Mouse (Mus musculus) heart, embryonic 14.5 days (tissue): ENCODE data around the gene Naa35. TPM values are rescaled to one million over a fixed set of nuclear protein-coding genes. Genes with fewer than 3 reads are reported as not detected.

ENCODE experiments used
- ATAC-seq: fragments of 200-750 bp; cut with Nextera tagmentation; 2 replicates; pipeline ENCODE4 v1.8.0; 2017; ENCODE audit warnings: low read depth, moderate TSS enrichment; ENCODE audit not compliant: insufficient number of reproducible peaks, insufficient read depth, low FRiP score
- H3K27ac ChIP-seq, 2 experiments: fragments of 200-500 bp in 1 of 2; fragments of 300-500 bp in 1 of 2; sonication (generic) in 1 of 2; replicated peaks in 1 of 2; 2 replicates each; pipeline ENCODE4 v1.5.1; 2012 to 2014; ENCODE audit warnings: low read depth in 2 of 2, low read length in 2 of 2, control low read depth in 1 of 2, mild to moderate bottlenecking in 1 of 2, mixed read lengths in 1 of 2; ENCODE audit not compliant: control insufficient read depth in 1 of 2, insufficient read depth in 1 of 2
- H3K27me3 ChIP-seq: fragments of 300-500 bp; sonication (generic); 2 replicates; pipeline ENCODE4 v1.6.1; 2014; ENCODE audit warnings: mild to moderate bottlenecking, low read length, control low read depth; ENCODE audit not compliant: control insufficient read depth, insufficient read depth
- H3K36me3 ChIP-seq: fragments of 300-500 bp; sonication (generic); 2 replicates; pipeline ENCODE4 v1.6.1; 2014; ENCODE audit warnings: mild to moderate bottlenecking, control low read depth, low read length, mixed read lengths; ENCODE audit not compliant: control insufficient read depth, insufficient read depth
- H3K4me1 ChIP-seq, 2 experiments: fragments of 200-500 bp in 1 of 2; fragments of 300-500 bp in 1 of 2; sonication (generic) in 1 of 2; 2 replicates each; pipeline ENCODE4 v1.6.1; 2012 to 2014; ENCODE audit warnings: low read length in 2 of 2, control low read depth in 1 of 2, mixed read lengths in 1 of 2; ENCODE audit not compliant: control insufficient read depth in 2 of 2, insufficient read depth in 2 of 2
- H3K4me2 ChIP-seq: fragments of 300-500 bp; sonication (generic); 2 replicates; pipeline ENCODE4 v1.6.1; 2014; ENCODE audit warnings: mild to moderate bottlenecking, low read length
- H3K4me3 ChIP-seq, 2 experiments: fragments of 200-500 bp in 1 of 2; fragments of 300-500 bp in 1 of 2; sonication (generic) in 1 of 2; 2 replicates each; pipeline ENCODE4 v1.5.1; 2012 to 2014; ENCODE audit warnings: low read length in 2 of 2, mild to moderate bottlenecking in 2 of 2, control low read depth in 1 of 2, low read depth in 1 of 2, moderate library complexity in 1 of 2; ENCODE audit not compliant: control insufficient read depth in 1 of 2, insufficient read depth in 1 of 2
- H3K9ac ChIP-seq: fragments of 300-500 bp; sonication (generic); 2 replicates; pipeline ENCODE4 v1.6.1; 2014; ENCODE audit warnings: mild to moderate bottlenecking, low read length
- H3K9me3 ChIP-seq: fragments of 300-500 bp; sonication (generic); 2 replicates; pipeline ENCODE4 v1.6.1; 2016; ENCODE audit warnings: low read length, control low read depth; ENCODE audit not compliant: control insufficient read depth
- whole genome bisulfite sequencing: fragments of 180-500 bp; shearing (Covaris S2); extraction: QIAGEN DNeasy Blood & Tissue Kit; methylation state at CpG from one replicate; pipeline ENCODE4 v1.1.7; 2014; 5-methylcytosine and 5-hydroxymethylcytosine counted together
- polyA plus RNA-seq: library from polyadenylated mRNA; unstranded; fragments of >200 nt; fragmentation: Nextera tagmentation; extraction: Ambion mirVana; gene quantifications from 2 replicates; pipeline ENCODE4 v1.2.1, GENCODE M21; 2014

The Naa35 gene
- polyA plus RNA-seq, 1 experiment from 2014 or later = 70.3 TPM

- WGBS = under 1% methylated on average over 45 of the region's 73 CpGs
- Histone ChIP-seq H3K27me3 (no peaks in the 10 kb centered on the region), H3K27ac (peak overlapping the region in 1 of 2 experiments; percentile 39; a peak in 1 of 4 replicates), H3K4me1 (peaks cover 4 to 11% of the 10 kb centered on the region in 2 experiments), H3K36me3 (no peaks in the 10 kb centered on the region), H3K4me2 (peak overlapping the region; percentile 96), H3K9me3 (no peaks in the 10 kb centered on the region), H3K9ac (peak overlapping the region; percentile 85), H3K4me3 (peak overlapping the region; percentile 61 to 87)
- ATAC-seq = peak; percentile 87
These were observed 27.7 kb upstream of the Naa35 start for GRCm38 (mm10) chr13:59557185-59557985.

- no peak for ATAC-seq
- Histone ChIP-seq H3K36me3 (no peaks in the 10 kb centered on the region), H3K4me2 (no peak overlapping the region), H3K27ac (no peak overlapping the region), H3K9ac (no peak overlapping the region), H3K4me3 (no peak overlapping the region), H3K4me1 (peaks cover 4 to 11% of the 10 kb centered on the region in 2 experiments), H3K27me3 (no peaks in the 10 kb centered on the region), H3K9me3 (no peaks in the 10 kb centered on the region)
- WGBS = 88% methylated on average over 5 of the region's 5 CpGs
These were observed 26.3 kb upstream of the Naa35 start for GRCm38 (mm10) chr13:59558776-59559175.

DNA sequence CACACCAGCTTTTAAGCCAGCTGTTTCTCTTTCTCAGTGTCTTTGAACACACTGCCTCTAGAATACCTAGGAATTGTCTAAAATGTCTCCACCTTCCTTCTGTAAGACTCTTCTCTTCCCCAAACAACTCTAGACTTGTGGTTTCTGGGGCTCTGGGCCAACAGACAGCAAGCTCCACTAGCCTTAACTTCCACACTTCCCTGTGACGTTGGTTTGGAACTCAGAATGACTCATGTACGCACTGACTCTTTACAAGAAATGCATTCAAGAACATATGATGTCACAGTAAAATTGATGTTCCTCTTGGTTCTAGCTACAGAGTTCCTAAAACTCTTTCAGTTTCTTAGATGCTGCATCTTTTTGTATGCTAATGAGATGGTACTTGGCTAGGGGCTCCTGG is 22.6 kb upstream of the Naa35 start:
- Histone ChIP-seq H3K4me3 (no peak overlapping the region), H3K36me3 (no peaks in the 10 kb centered on the region), H3K9me3 (no peaks in the 10 kb centered on the region), H3K27me3 (no peaks in the 10 kb centered on the region), H3K4me2 (no peak overlapping the region), H3K9ac (no peak overlapping the region), H3K27ac (no peak overlapping the region), H3K4me1 (no peaks in the 10 kb centered on the region)
- WGBS = 77% methylated on average over 2 of the region's 2 CpGs
- ATAC-seq = no peak

DNA sequence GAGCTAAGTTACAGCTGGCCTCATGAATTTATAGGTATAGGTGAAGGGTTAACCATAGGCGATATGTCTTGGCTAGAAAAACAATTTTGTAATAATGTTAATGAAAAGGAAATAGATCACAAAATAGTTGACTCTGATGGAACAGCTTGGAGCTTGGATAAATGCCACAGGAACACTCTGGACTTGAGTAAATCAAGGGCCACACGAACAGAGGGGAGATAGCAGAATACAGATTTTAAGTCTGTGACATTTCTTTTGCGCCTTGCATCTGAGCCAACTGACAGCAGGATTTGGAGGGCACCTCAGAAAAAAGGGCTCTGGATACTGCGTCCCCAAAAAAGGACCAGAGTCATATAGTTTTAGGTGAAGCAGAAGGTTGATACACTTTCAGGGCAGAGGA is 20.6 kb upstream of the Naa35 start:
- Histone ChIP-seq H3K4me2 (no peak overlapping the region), H3K4me1 (no peaks in the 10 kb centered on the region), H3K36me3 (no peaks in the 10 kb centered on the region), H3K27ac (no peak overlapping the region), H3K9me3 (no peaks in the 10 kb centered on the region), H3K27me3 (no peaks in the 10 kb centered on the region), H3K4me3 (no peak overlapping the region), H3K9ac (no peak overlapping the region)
- WGBS = 74% methylated on average over 4 of the region's 4 CpGs
- no peak for ATAC-seq

DNA sequence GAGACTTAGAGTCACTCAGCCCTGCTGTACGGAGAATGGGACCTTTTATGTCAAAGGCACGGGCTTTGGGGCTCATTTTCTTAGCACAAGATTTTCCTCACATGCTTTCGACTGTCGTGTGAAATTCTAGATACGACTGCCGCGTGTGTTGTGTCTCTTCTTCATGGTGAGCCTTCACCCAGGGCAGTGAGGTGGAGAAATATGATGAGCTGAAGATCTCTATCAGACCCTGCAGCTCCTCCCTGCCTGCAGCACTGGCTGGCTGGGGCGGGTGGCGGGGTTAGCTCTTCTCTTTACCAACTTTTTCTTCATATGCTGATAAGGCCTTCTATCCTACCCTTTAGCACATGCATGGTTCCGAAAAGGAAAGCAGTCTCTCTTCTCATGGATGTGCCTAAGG is 20.1 kb upstream of the Naa35 start:
- H3K36me3 ChIP-seq = no peaks in the 10 kb centered on the region
- H3K4me2 ChIP-seq = no peak overlapping the region
- no peak for ATAC-seq
- H3K27ac ChIP-seq = no peak overlapping the region
- H3K9me3 ChIP-seq = no peaks in the 10 kb centered on the region
- H3K9ac ChIP-seq = no peak overlapping the region
- no peaks in the 10 kb centered on the region for H3K27me3 ChIP-seq
- no peak overlapping the region for H3K4me3 ChIP-seq
- 76% methylated on average over 10 of the region's 10 CpGs for WGBS
- H3K4me1 ChIP-seq = no peaks in the 10 kb centered on the region

- no peak overlapping the region for H3K4me2 ChIP-seq
- no peaks in the 10 kb centered on the region for H3K9me3 ChIP-seq
- ATAC-seq = no peak
- no peaks in the 10 kb centered on the region for H3K36me3 ChIP-seq
- no peaks in the 10 kb centered on the region for H3K4me1 ChIP-seq
- H3K4me3 ChIP-seq = no peak overlapping the region
- no peak overlapping the region for H3K9ac ChIP-seq
- 48% methylated on average over 9 of the region's 9 CpGs for WGBS
- no peaks in the 10 kb centered on the region for H3K27me3 ChIP-seq
- no peak overlapping the region for H3K27ac ChIP-seq
These were observed 19.0 kb upstream of the Naa35 start for GRCm38 (mm10) chr13:59565945-59566520.

GRCm38 (mm10) chr13:59571107-59571506 is 14.0 kb upstream of the Naa35 start:
- Histone ChIP-seq H3K4me2 (no peak overlapping the region), H3K27ac (no peak overlapping the region), H3K27me3 (no peaks in the 10 kb centered on the region), H3K4me1 (no peaks in the 10 kb centered on the region), H3K9me3 (no peaks in the 10 kb centered on the region), H3K4me3 (no peak overlapping the region), H3K9ac (no peak overlapping the region), H3K36me3 (no peaks in the 10 kb centered on the region)
- ATAC-seq = no peak
- WGBS = 69% methylated on average over 6 of the region's 6 CpGs
